Mouse (Mus musculus) CD4-positive naive resting alpha-beta T cell, adult 76 days (primary cell): ENCODE measurements around the gene Psmb2. TPM values are rescaled to one million over a fixed set of nuclear protein-coding genes. Genes with fewer than 3 reads are reported as not detected.

Experiments used
- total RNA-seq: library from RNA; stranded (reverse); gene quantifications from one replicate; pipeline ENCODE4 v1.2.4, GENCODE M21; 2023

The Psmb2 gene
- 86.8 TPM for total RNA-seq

GRCm38 (mm10) chr4:126677054-126678003 is at the start of gene Psmb2:
TSS of gene Psmb2 (plus strand) at chr4:126677630.

GRCm38 (mm10) chr4:126736001-126736414 is 58.6 kb downstream of the Psmb2 start, which contains the start of gene Tfap2e:
TSS of gene Tfap2e (minus strand) at chr4:126736240.

GRCm38 (mm10) chr4:126753268-126754230 is 76.1 kb downstream of the Psmb2 start, which contains the start of the genes Ncdn and AU040320:
TSS of gene Ncdn (minus strand) at chr4:126753438.
TSS of gene AU040320 (plus strand) at chr4:126753544.

Other genes with a start within 250 kb of the Psmb2 start
- gene Ago3, start 248.1 kb upstream of the Psmb2 start, total RNA-seq, result 39.1 TPM
- 37.7 TPM for gene Ago1, start 209.0 kb upstream of the Psmb2 start, total RNA-seq
- 0.50 TPM for gene Ago4, start 144.2 kb upstream of the Psmb2 start, total RNA-seq
- gene Clspn, start 120.7 kb upstream of the Psmb2 start, total RNA-seq, result 13.7 TPM
- 0.38 TPM for gene 5730409E04Rik, start 67.8 kb upstream of the Psmb2 start, total RNA-seq
- gene Tfap2e, start 58.6 kb downstream of the Psmb2 start, total RNA-seq, result not detected
- 34.6 TPM for gene Ncdn, start 75.8 kb downstream of the Psmb2 start, total RNA-seq
- 50.2 TPM for gene AU040320, start 75.9 kb downstream of the Psmb2 start, total RNA-seq